Comparison of ENCODE assay signal across 8 mouse cellular contexts in genomic region chr2:59653306-59654165, GRCm38 (mm10). TPM values are rescaled to one million over a fixed set of nuclear protein-coding genes. Genes with fewer than 3 reads are reported as not detected.
DNase-seq lines count a peak whose midpoint lies in the region; ATAC-seq and TF ChIP-seq lines count a peak whose summit lies in the region.

No protein-coding gene starts in this region.

- H3K27me3 ChIP-seq in cerebellum, adult 2 months (ENCODE audit: control insufficient read depth, insufficient read depth, low read length): no peaks in the 10 kb centered on the region
- no peaks in the 10 kb centered on the region for H3K27me3 ChIP-seq in liver, adult 2 months (ENCODE audit: control insufficient read depth, insufficient read depth, low read length)
- H3K27me3 ChIP-seq in liver, embryonic 11.5 days (replicated peaks; ENCODE audit: control insufficient read depth, insufficient read depth, low read length): no peaks in the 10 kb centered on the region
- no peaks in the 10 kb centered on the region for H3K27me3 ChIP-seq in hindbrain, embryonic 15.5 days
- H3K27me3 ChIP-seq in neural tube, embryonic 12.5 days (replicated peaks): no peaks in the 10 kb centered on the region

- H3K36me3 ChIP-seq in liver, adult 2 months (ENCODE audit: control insufficient read depth, insufficient read depth, low read length): no peaks in the 10 kb centered on the region
- no peaks in the 10 kb centered on the region for H3K36me3 ChIP-seq in liver, embryonic 11.5 days (ENCODE audit: control insufficient read depth, insufficient read depth, low read length)
- H3K36me3 ChIP-seq in hindbrain, embryonic 15.5 days: no peaks in the 10 kb centered on the region
- H3K36me3 ChIP-seq in neural tube, embryonic 12.5 days: no peaks in the 10 kb centered on the region

- no peak overlapping the region for H3K4me3 ChIP-seq in cerebellum, adult 2 months (replicated peaks; ENCODE audit: insufficient read depth, low read depth, low read length)
- H3K4me3 ChIP-seq in liver, adult 2 months (ENCODE audit: insufficient read depth, low read depth, low read length): no peak overlapping the region
- no peak overlapping the region for H3K4me3 ChIP-seq in liver, embryonic 11.5 days (ENCODE audit: low read depth, low read length)
- H3K4me3 ChIP-seq in hindbrain, embryonic 15.5 days: no peak overlapping the region
- H3K4me3 ChIP-seq in neural tube, embryonic 12.5 days: no peak overlapping the region

- no peak overlapping the region for H3K9ac ChIP-seq in liver, adult 2 months (ENCODE audit: low read depth, low read length)
- no peak overlapping the region for H3K9ac ChIP-seq in liver, embryonic 11.5 days (ENCODE audit: low read depth, low read length)
- H3K9ac ChIP-seq in hindbrain, embryonic 15.5 days: no peak overlapping the region
- H3K9ac ChIP-seq in neural tube, embryonic 12.5 days: no peak overlapping the region

- peaks cover 24% of the 10 kb centered on the region for H3K4me1 ChIP-seq in cerebellum, adult 2 months (ENCODE audit: control insufficient read depth, insufficient read depth, low read length)
- H3K4me1 ChIP-seq in liver, adult 2 months (ENCODE audit: control insufficient read depth, insufficient read depth, low read length): 0 out of 2 replicates have a peak, but pooled peaks cover 2% of the 10 kb centered on the region
- H3K4me1 ChIP-seq in liver, embryonic 11.5 days (replicated peaks; ENCODE audit: control insufficient read depth, insufficient read depth, low read length): peaks cover 5% of the 10 kb centered on the region; the same call in 1 of the 2 replicates
- peaks cover 23% of the 10 kb centered on the region for H3K4me1 ChIP-seq in hindbrain, embryonic 15.5 days (replicated peaks)
- H3K4me1 ChIP-seq in neural tube, embryonic 12.5 days: peaks cover 13% of the 10 kb centered on the region

- no peak for TF ChIP-seq POLR2A in cerebellum, adult 2 months (IDR thresholded peaks at IDR 0.05; ENCODE audit: borderline replicate concordance, insufficient read depth, low read length)
- TF ChIP-seq POLR2A in liver, adult 2 months (IDR thresholded peaks at IDR 0.05; ENCODE audit: extremely low read depth, insufficient read depth, low read length): no peak

- peak; percentile 34 to 56 for DNase-seq in cerebellum, adult 2 months
- DNase-seq in cerebellum, adult 8-10 months: no peak
- DNase-seq in liver, adult 2 months (ENCODE audit: extremely low read depth, low read depth, low spot score): peak; percentile 44
- no peak for DNase-seq in liver, embryonic 11.5 days (ENCODE audit: low spot score)
- no peak for DNase-seq in kidney, adult 9 months
- DNase-seq in ovary, adult 18-20 months (ENCODE audit: low spot score): no peak

- H3K79me2 ChIP-seq in liver, adult 2 months (ENCODE audit: control insufficient read depth, insufficient read depth, low read length): peaks cover 9% of the 10 kb centered on the region; the same call in 1 of the 2 replicates

- no peaks in the 10 kb centered on the region for H3K9me3 ChIP-seq in liver, embryonic 11.5 days (ENCODE audit: control insufficient read depth, low read length)
- H3K9me3 ChIP-seq in hindbrain, embryonic 15.5 days: no peaks in the 10 kb centered on the region
- no peaks in the 10 kb centered on the region for H3K9me3 ChIP-seq in neural tube, embryonic 12.5 days

- no peak overlapping the region for H3K4me2 ChIP-seq in liver, embryonic 11.5 days
- no peak overlapping the region for H3K4me2 ChIP-seq in hindbrain, embryonic 15.5 days
- no peak overlapping the region for H3K4me2 ChIP-seq in neural tube, embryonic 12.5 days (replicated peaks)

- H3K27ac ChIP-seq in cerebellum, adult 2 months (ENCODE audit: insufficient read depth, low read length): no peak overlapping the region
- no peak overlapping the region for H3K27ac ChIP-seq in liver, adult 2 months (replicated peaks; ENCODE audit: insufficient read depth, low read depth, low read length)
- no peak overlapping the region for H3K27ac ChIP-seq in liver, embryonic 11.5 days (ENCODE audit: low read depth, low read length)
- no peak overlapping the region for H3K27ac ChIP-seq in hindbrain, embryonic 15.5 days (replicated peaks)
- no peak overlapping the region for H3K27ac ChIP-seq in neural tube, embryonic 12.5 days

- ATAC-seq in liver, embryonic 11.5 days (replicated peaks; ENCODE audit: low FRiP score): no peak
- ATAC-seq in hindbrain, embryonic 15.5 days (ENCODE audit: low FRiP score, low read depth): peak; percentile 66
- ATAC-seq in neural tube, embryonic 12.5 days (ENCODE audit: low FRiP score, low read depth): peak; percentile 42; the same call in 1 of the 2 replicates

- TF ChIP-seq CTCF in cerebellum, adult 2 months (IDR thresholded peaks at IDR 0.05; ENCODE audit: borderline replicate concordance, insufficient read depth, low read depth, low read length): no peak
- TF ChIP-seq CTCF in liver, adult 2 months (IDR thresholded peaks at IDR 0.05; ENCODE audit: low read depth, low read length): no peak

- WGBS in cerebellum, adult 2 months: 57% methylated on average over 8 of the region's 8 CpGs
- 49% methylated on average over 8 of the region's 8 CpGs for WGBS in liver, adult 2 months
- 53% methylated on average over 8 of the region's 8 CpGs for WGBS in liver, embryonic 11.5 days
- 40% methylated on average over 8 of the region's 8 CpGs for WGBS in hindbrain, embryonic 15.5 days
- 37% methylated on average over 8 of the region's 8 CpGs for WGBS in neural tube, embryonic 12.5 days

RNA-seq across cellular contexts. Expression of gene Tanc1, which starts 41.7 kb away (rescaled TPM):
- 40.7 and 41.2 TPM in 2 replicates for polyA plus RNA-seq in cerebellum, adult 2 months (2012; rRNA removed)
- total RNA-seq in liver, adult 2 months (2014; rRNA removed): 5.0 and 6.8 TPM in 2 replicates
- polyA plus RNA-seq in liver, adult 2 months (2012; rRNA removed): 1.9 and 2.7 TPM in 2 replicates
- 11.8 and 12.5 TPM in 2 replicates for polyA plus RNA-seq in liver, embryonic 11.5 days (2014; fragmentation: Nextera tagmentation; extraction: Ambion mirVana)
- 8.0 and 8.5 TPM in 2 replicates for polyA plus RNA-seq in hindbrain, embryonic 15.5 days (2015; fragmentation: Nextera tagmentation; extraction: Ambion mirVana)
- polyA plus RNA-seq in neural tube, embryonic 12.5 days (2016; fragmentation: Nextera tagmentation; extraction: Ambion mirVana): 15.9 and 16.1 TPM in 2 replicates

Comparison
In these comparisons a context has a peak if more than half of its experiments do, and no peak if none do; other contexts are left out.
1. DNase-seq: peak in cerebellum, adult 2 months (2 of 2) and liver, adult 2 months (single experiment); none in cerebellum, adult 8-10 months (single experiment), liver, embryonic 11.5 days (single experiment), kidney, adult 9 months (single experiment) and ovary, adult 18-20 months (single experiment).